Mouse (Mus musculus) thymus, postnatal 14 days (tissue): ENCODE data around the gene Gfpt1.
"Not testable (repeated sequence)": the region's sequence is repeated elsewhere in the genome, so short reads cannot be mapped to it uniquely, and the experiment has no call there.

Source experiments
- DNase-seq: peaks from one replicate; pipeline ENCODE4 v3.0.0; 2021

Gene Gfpt1

GRCm38 (mm10) chr6:87043131-87043516 is 478 bp downstream of the Gfpt1 start:
- no peak for DNase-seq

DNA sequence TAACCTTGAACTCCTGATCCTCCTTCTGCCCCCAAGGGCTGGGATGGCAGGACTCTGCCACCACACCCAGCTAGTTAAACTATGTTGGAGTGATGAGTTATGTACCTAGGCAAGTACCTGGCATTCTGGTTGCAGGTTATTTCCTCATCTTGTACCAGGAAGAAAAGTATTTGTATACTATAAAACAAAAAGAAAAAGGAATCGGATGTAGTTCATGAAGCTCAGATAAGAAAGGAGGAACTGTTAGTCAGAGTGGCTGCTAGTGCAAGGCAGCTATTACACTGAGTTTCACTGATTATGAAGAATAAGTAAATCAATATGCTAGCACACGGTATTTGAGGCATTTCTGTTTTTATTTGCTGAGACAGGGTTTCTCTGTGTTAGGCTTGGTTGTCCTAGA is 2.2 kb downstream of the Gfpt1 start:
- DNase-seq, result no peak

DNA sequence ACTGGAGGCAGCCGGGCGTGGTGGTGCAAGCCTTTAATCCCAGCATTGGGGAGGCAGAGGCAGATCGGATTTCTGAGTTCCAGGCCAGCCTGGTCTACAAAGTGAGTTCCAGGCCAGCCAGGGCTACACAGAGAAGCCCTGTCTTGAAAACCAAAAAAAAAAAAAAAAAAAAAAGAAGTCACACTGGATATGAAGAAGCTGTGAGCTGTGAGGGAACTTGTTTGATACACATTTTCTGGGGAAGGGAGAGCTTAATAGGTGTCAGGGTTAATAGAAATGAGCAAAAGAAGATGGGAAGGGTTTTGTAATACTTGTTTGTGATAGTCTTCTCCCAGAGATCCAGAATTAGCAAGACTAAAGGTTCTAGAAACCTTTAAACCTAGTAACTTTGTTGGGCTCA is 2.9 kb downstream of the Gfpt1 start:
- DNase-seq, result no peak

GRCm38 (mm10) chr6:87048712-87049111 is 6.1 kb downstream of the Gfpt1 start:
- not testable (repeated sequence) for DNase-seq

- no peak for DNase-seq
Measured at GRCm38 (mm10) chr6:87051886-87052425, 9.3 kb downstream of the Gfpt1 start.

GRCm38 (mm10) chr6:87054193-87054592 is 11.5 kb downstream of the Gfpt1 start:
- no peak for DNase-seq

DNA sequence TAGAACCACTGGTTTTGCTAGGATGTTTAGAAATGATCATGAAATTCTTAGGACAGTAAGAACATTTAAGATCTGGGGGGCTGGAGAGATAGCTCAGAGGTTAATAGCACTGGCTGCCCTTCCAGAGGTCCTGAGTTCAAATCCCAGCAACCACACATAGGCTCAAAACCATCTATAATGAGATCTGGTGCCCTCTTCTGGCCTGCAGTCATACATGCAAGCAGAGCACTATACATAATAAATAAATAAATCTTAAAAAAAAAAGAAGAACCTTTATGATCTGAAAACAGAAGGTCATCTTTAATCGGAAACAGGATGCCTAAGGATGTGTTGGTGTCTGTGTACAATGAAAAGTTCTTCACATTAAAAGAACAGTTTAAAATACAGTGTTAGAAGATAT is 17.1 kb downstream of the Gfpt1 start:
- DNase-seq, result no peak

- DNase-seq, result no peak
Measured at GRCm38 (mm10) chr6:87063586-87063985, 20.9 kb downstream of the Gfpt1 start.

GRCm38 (mm10) chr6:87068209-87068608 is 25.6 kb downstream of the Gfpt1 start:
- no peak for DNase-seq

DNA sequence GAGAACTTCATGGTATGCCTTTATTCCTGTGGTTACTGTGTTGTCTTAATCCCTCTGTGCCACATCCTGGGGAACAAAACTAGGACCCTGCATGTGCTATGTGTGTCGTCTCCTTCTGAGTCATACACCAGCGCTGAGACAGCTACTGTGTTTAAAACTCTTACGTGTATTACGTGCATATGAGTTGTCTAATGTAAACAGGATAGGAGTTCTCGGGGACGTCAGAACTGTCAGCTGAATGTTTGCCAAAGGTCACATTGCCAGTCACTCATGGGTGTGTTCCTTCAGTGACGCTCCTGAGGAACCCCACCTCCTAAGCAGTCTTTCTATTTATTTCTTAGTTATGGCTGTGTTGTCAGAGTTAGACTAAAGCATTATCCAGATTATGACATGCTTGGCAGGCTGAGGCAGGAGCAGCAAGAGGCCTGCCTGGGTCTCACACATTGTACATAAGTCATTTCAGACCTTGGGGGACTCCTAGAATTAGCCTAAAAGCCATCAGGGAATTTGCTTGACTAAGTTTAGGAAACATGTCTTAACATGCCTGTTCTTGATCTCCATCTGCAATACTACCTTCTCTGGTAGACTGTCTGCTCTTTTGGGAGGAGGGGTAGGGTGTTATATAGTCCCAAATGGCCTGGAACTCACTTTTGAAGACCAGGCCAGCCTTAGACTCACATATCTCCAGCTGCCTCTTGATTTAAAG is 26.7 kb downstream of the Gfpt1 start:
- no peak for DNase-seq

- no peak for DNase-seq
Measured at GRCm38 (mm10) chr6:87070641-87071040, 28.0 kb downstream of the Gfpt1 start.

DNA sequence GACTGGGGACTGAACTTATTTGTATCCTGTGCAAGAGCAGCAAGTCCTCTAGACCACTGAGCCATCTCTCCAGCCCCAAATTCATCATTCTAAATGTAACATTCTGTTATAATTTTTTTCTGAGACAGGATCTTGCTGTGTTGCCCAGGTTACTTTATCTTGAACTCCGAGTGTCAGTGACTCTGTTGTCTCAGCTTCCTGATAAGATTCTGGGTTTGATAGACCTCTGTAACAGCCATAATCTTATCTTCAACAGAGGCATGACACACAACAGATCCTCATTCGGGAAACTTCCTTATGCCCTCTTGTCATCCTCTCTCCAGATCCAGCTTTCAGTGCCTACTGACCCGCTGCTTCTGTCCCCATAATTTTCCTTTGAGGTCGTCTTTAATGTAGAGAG is 30.1 kb downstream of the Gfpt1 start:
- DNase-seq, result no peak

DNA sequence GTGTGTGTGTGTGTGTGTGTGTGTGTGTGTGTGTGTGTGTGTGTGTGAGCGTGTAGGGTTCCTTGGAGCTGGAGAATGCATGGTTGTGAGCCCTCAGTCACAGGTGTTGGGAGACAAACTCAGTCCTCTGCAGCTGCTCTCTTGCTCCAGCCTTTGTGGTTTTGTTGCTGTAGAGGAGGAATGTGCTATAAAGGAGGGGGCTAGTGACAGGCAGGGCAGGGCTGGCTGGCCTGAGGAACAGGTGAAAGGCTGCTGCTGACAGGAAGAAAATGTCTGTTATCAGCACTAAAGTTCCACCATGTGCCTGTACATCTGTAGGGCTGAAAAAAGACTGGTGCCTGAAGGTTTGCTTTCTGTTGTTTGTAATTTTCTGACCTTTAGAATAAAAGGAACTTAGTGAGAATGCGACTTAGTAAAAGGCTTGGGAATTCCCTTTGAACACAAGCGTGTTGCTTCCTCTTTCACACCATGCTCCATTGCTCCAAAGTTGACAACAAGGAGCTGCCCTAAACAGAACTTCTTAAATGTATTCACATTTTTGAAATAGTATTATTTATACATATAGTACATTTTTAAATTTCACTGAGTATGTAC is 32.5 kb downstream of the Gfpt1 start:
- peak; percentile 68 for DNase-seq

DNA sequence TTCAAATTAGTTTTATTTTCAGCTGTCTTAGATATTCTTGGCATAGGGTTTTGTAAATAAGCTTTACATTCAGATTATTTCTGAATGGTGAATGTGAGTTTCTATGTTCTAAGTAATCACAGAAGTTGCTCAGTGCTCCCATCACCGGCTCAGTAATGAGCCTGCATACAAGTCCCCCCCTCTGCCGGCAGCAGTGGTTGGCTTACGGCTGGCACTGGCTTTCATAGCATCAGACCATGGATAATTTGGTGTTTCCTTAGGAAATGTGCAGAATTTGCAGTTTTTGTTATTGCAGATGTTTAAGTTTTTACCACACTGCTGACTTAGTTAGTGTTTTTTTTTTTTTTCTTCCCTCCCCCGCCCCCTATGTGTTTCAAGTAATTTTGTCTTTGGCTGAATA is 36.8 kb downstream of the Gfpt1 start:
- DNase-seq, result no peak

DNA sequence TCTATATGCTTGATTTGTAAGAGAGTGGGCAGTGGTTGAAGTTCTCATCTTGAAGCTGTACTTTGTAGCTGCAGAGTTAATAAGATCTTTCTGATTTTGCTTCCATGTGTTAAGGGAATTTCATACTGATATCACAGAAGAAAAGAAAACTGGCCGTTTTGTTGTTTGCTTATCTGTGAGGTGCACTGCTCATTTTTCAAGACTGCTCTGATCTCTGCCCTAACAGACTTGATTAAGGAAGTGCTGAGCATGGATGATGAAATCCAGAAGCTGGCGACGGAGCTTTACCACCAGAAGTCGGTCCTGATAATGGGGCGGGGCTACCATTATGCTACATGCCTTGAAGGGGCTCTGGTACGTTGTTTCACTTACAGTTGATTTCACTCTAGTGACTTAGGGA is 42.4 kb downstream of the Gfpt1 start:
- no peak for DNase-seq

DNA sequence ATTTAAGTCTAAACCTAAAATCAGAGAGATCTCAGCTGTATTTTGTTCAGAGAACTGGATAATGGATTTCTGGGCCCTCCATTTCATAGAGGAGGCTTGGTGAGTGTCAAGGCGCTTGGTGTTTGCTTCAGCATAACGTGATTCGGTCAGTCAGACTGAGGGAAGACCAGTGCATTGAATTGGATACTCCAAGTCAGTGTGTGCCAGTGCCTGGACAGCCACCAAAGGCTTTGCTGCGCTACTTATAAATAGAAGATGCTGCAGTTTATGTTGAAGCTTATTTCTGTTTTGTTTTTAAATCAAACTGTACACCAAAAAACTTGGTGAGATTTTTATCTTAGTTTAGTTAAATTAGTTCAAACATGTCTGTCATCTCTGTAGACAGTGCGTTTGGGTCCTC is 45.7 kb downstream of the Gfpt1 start:
- no peak for DNase-seq

DNA sequence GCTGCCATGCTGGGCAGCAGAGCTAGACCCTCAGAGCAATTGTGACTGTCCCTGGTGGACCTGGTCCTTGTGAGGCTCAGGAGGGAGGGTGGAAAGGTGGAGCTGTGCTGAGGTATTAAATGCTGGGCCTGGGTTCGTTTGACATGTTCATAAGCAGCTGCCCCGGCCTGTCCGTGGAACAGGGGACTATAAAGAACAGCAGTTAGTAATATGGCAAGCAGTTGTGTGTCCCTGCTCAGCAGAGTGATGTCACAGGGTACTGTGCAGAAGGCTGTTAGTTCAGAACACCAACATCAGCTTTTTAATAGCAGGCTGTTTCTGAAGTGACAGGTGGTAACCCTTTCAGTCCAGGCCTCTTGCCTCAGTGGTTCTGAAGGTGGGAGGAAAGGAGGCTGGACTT is 48.2 kb downstream of the Gfpt1 start:
- DNase-seq, result no peak

DNA sequence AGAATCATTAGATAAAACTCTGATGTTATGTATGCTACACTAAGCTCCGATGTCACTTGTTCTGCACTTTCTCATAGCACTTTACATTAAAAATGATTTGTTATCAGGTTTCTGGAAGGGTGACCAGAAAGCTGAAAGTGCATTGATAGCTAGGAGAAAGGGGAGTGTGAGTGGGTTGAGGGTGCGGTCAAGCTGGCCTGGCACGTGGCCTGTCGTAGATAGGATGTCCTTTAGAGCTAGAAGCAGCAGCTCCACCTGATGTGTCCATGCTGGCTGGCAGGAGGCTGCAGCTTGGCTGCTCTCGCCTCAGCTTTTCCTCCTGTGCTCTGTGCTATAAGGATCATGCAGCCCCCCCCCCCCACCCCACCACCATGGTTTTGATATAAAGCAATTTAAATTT is 49.8 kb downstream of the Gfpt1 start:
- DNase-seq, result no peak

DNA sequence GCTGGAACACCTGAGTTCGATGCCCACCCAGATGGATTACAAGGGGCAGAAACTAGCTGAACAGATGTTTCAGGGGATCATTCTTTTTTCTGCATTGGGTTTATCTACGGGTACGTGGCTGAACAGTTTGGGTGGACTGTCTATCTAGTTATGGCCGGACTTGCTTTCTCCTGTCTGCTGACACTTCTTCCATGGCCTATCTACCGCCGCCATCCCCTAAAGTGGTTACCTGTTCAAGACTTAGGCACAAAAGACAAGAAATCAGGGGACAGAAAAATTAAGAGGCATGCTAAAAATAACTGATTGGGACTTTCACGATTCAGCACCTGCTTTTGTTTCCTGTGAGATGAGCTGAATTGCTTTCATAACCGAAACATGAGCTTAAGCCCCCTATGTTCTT is 51.0 kb downstream of the Gfpt1 start:
- DNase-seq, result not testable (repeated sequence)

GRCm38 (mm10) chr6:87099261-87099660 is 56.6 kb downstream of the Gfpt1 start:
- no peak for DNase-seq

GRCm38 (mm10) chr6:87099671-87100296 is 57.1 kb downstream of the Gfpt1 start:
- DNase-seq, result no peak

GRCm38 (mm10) chr6:87100297-87101020 is 57.8 kb downstream of the Gfpt1 start:
- no peak for DNase-seq

- peak; percentile 93 for DNase-seq
Measured at GRCm38 (mm10) chr6:87101281-87101954, 58.8 kb downstream of the Gfpt1 start.
